Mouse (Mus musculus) ES-E14 (cell line): ENCODE data around the gene Cfap74.

Source experiments
- CHD2 ChIP-seq: IDR thresholded peaks from 2 replicates; pipeline ENCODE4 v1.6.1; 2014; ENCODE audit warnings: mild to moderate bottlenecking, low read depth, low read length, inconsistent platforms
- HCFC1 ChIP-seq: IDR thresholded peaks from 2 replicates; pipeline ENCODE4 v1.6.1; 2012; ENCODE audit warnings: low read length, inconsistent platforms, borderline replicate concordance; ENCODE audit not compliant: insufficient read depth

DNA sequence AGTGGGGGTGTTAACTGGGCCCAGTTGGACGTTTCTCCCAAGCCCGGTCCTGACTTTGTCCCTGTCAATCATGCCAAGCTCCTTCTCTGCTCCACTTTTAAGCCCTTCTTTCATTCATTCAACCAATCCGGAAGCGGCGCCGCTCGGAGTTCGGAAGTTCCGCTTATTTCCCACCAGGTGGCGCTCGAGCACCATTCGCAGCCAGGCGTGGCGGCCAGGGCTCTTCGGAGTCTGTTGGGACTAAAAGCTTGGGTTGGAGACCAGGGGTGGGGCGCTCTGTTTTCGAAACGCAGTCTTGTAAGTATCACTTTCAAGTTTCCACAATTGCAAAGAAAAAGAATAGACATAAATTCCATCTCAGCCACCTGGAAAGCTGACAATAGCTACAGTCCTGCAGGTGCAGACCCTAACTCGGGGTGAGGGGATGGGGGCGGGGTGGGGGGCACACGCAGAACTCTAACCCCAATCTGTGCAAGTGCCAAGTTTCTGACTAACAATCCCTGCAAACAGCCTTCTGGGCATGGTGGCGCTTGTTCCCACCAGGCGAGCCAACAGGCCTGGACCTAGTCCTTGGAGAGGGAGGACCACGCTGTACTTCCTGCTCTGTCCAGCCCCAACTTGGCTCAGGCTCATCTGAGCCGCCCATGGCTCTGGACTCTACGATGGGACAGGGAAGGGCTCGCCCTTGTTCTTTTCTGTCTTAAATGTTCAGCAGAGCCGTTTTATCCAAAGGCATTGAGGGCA lies 72.6 kb downstream of the Cfap74 start:
- TF ChIP-seq CHD2 (no peak), HCFC1 (no peak)
